Mouse (Mus musculus) embryonic facial prominence, embryonic 14.5 days (tissue): ENCODE results near the gene Wwp2. TPM values are rescaled to one million over a fixed set of nuclear protein-coding genes. Genes with fewer than 3 reads are reported as not detected.

Source experiments
- ATAC-seq: fragments of 200-750 bp; cut with Nextera tagmentation; 2 replicates; pipeline ENCODE4 v1.8.0; 2017; ENCODE audit warnings: low read depth, moderate number of reproducible peaks, moderate TSS enrichment
- DNase-seq: peaks from one replicate; pipeline ENCODE4 v3.0.0-alpha.2; 2015; ENCODE audit warnings: low spot score
- H3K27ac ChIP-seq: fragments of 300-500 bp; sonication (generic); replicated peaks from 2 replicates; pipeline ENCODE4 v1.5.1; 2014; ENCODE audit warnings: low read depth, mild to moderate bottlenecking, low read length, moderate library complexity
- H3K27me3 ChIP-seq: fragments of 300-500 bp; sonication (generic); replicated peaks from 2 replicates; pipeline ENCODE4 v1.6.1; 2014; ENCODE audit warnings: low read length; ENCODE audit not compliant: control insufficient read depth, insufficient read depth
- H3K36me3 ChIP-seq: fragments of 300-500 bp; sonication (generic); 2 replicates; pipeline ENCODE4 v1.6.1; 2014; ENCODE audit warnings: low read length, mixed read lengths; ENCODE audit not compliant: control insufficient read depth, insufficient read depth
- H3K4me1 ChIP-seq: fragments of 300-500 bp; sonication (generic); 2 replicates; pipeline ENCODE4 v1.6.1; 2014; ENCODE audit warnings: antibody characterized with exemption, low read length; ENCODE audit not compliant: control insufficient read depth, insufficient read depth
- H3K4me2 ChIP-seq: fragments of 300-500 bp; sonication (generic); 2 replicates; pipeline ENCODE4 v1.6.1; 2014; ENCODE audit warnings: low read depth, mild to moderate bottlenecking, low read length, moderate library complexity, mixed read lengths
- H3K4me3 ChIP-seq: fragments of 300-500 bp; sonication (generic); 2 replicates; pipeline ENCODE4 v1.5.1; 2014; ENCODE audit warnings: low read depth, mild to moderate bottlenecking, low read length
- H3K9ac ChIP-seq: fragments of 300-500 bp; sonication (generic); 2 replicates; pipeline ENCODE4 v1.6.1; 2014; ENCODE audit warnings: low read depth, mild to moderate bottlenecking, low read length, moderate library complexity, mixed read lengths
- H3K9me3 ChIP-seq: fragments of 300-500 bp; sonication (generic); 2 replicates; pipeline ENCODE4 v1.6.1; 2016; ENCODE audit warnings: low read length; ENCODE audit not compliant: control insufficient read depth
- WGBS: fragments of 180-500 bp; shearing (Covaris S2); extraction: QIAGEN DNeasy Blood & Tissue Kit; methylation state at CpG from one replicate; pipeline ENCODE4 v1.1.7; 2014; 5-methylcytosine and 5-hydroxymethylcytosine counted together
- polyA plus RNA-seq: library from polyadenylated mRNA; unstranded; fragments of >200 nt; fragmentation: Nextera tagmentation; extraction: Ambion mirVana; gene quantifications from 2 replicates; pipeline ENCODE4 v1.2.1, GENCODE M21; 2014

Wwp2 gene
- polyA plus RNA-seq, 1 experiment from 2014 or later, result 77.8 TPM

GRCm38 (mm10) chr8:107522555-107522833 lies 86.3 kb downstream of the Wwp2 start:
- H3K4me2 ChIP-seq, result no peak overlapping the region
- H3K36me3 ChIP-seq, result peaks cover 9% of the 10 kb centered on the region; the same call in 1 of the 2 replicates
- H3K27ac ChIP-seq, result peak overlapping the region; percentile 82
- H3K9me3 ChIP-seq, result no peaks in the 10 kb centered on the region
- ATAC-seq, result peak; percentile 45
- DNase-seq, result peak; percentile 71
- WGBS, result 53% methylated on average over 4 of the region's 4 CpGs
- H3K27me3 ChIP-seq, result no peaks in the 10 kb centered on the region
- no peak overlapping the region for H3K4me3 ChIP-seq
- no peak overlapping the region for H3K9ac ChIP-seq
- peaks cover 8% of the 10 kb centered on the region; the same call in 1 of the 2 replicates for H3K4me1 ChIP-seq

GRCm38 (mm10) chr8:107524535-107524934 lies 88.4 kb downstream of the Wwp2 start:
- ATAC-seq, result no peak
- Histone ChIP-seq H3K9ac (no peak overlapping the region), H3K27ac (no peak overlapping the region), H3K9me3 (no peaks in the 10 kb centered on the region), H3K4me3 (no peak overlapping the region), H3K27me3 (no peaks in the 10 kb centered on the region), H3K4me1 (peaks cover 5% of the 10 kb centered on the region; the same call in 1 of the 2 replicates), H3K4me2 (no peak overlapping the region), H3K36me3 (no peaks in the 10 kb centered on the region)
- WGBS, result 85% methylated on average over 4 of the region's 4 CpGs
- no peak for DNase-seq

- H3K4me2 ChIP-seq, result no peak overlapping the region
Measured at GRCm38 (mm10) chr8:107528786-107529185, 92.6 kb downstream of the Wwp2 start.

GRCm38 (mm10) chr8:107537472-107537871 lies 101.3 kb downstream of the Wwp2 start:
- Histone ChIP-seq H3K9ac (no peak overlapping the region), H3K4me1 (peaks cover 6% of the 10 kb centered on the region; the same call in 1 of the 2 replicates), H3K27ac (no peak overlapping the region), H3K36me3 (peaks cover 15% of the 10 kb centered on the region; the same call in 1 of the 2 replicates), H3K27me3 (no peaks in the 10 kb centered on the region), H3K9me3 (no peaks in the 10 kb centered on the region), H3K4me3 (no peak overlapping the region), H3K4me2 (no peak overlapping the region)
- 58% methylated on average over 4 of the region's 4 CpGs for WGBS
- ATAC-seq, result no peak
- no peak for DNase-seq

More at GRCm38 (mm10) chr8:107528786-107529185, 92.6 kb downstream of the Wwp2 start:
- Histone ChIP-seq H3K9me3 (no peaks in the 10 kb centered on the region), H3K4me3 (no peak overlapping the region), H3K27me3 (no peaks in the 10 kb centered on the region), H3K9ac (no peak overlapping the region), H3K4me1 (no peaks in the 10 kb centered on the region), H3K36me3 (0 out of 2 replicates have a peak, but pooled peaks cover 3% of the 10 kb centered on the region), H3K27ac (no peak overlapping the region)
- 60% methylated on average over 6 of the region's 6 CpGs for WGBS
- ATAC-seq, result no peak
- no peak for DNase-seq

- Histone ChIP-seq H3K9me3 (no peaks in the 10 kb centered on the region), H3K9ac (no peak overlapping the region), H3K36me3 (peaks cover 3% of the 10 kb centered on the region; the same call in 1 of the 2 replicates), H3K27me3 (no peaks in the 10 kb centered on the region), H3K27ac (peak overlapping the region; percentile 70), H3K4me3 (no peak overlapping the region), H3K4me2 (no peak overlapping the region), H3K4me1 (peaks cover 24% of the 10 kb centered on the region)
- 86% methylated on average over 12 of the region's 12 CpGs for WGBS
- ATAC-seq (no peak), DNase-seq (no peak)
Measured at GRCm38 (mm10) chr8:107540623-107541022, 104.5 kb downstream of the Wwp2 start.

- Histone ChIP-seq H3K27me3 (no peaks in the 10 kb centered on the region), H3K9ac (no peak overlapping the region), H3K27ac (peak overlapping the region; percentile 70), H3K4me2 (no peak overlapping the region), H3K36me3 (no peaks in the 10 kb centered on the region), H3K4me1 (peaks cover 24% of the 10 kb centered on the region), H3K9me3 (no peaks in the 10 kb centered on the region), H3K4me3 (no peak overlapping the region)
- ATAC-seq, result no peak
- WGBS, result 74% methylated on average over 4 of the region's 4 CpGs
- peak; percentile 75 for DNase-seq
Measured at GRCm38 (mm10) chr8:107541369-107541768, 105.2 kb downstream of the Wwp2 start.

GRCm38 (mm10) chr8:107542151-107542550 lies 106.0 kb downstream of the Wwp2 start:
- DNase-seq (no peak), ATAC-seq (no peak)
- no peak overlapping the region for H3K4me3 ChIP-seq
- H3K4me2 ChIP-seq, result no peak overlapping the region
- H3K9me3 ChIP-seq, result no peaks in the 10 kb centered on the region
- no peaks in the 10 kb centered on the region for H3K27me3 ChIP-seq
- H3K36me3 ChIP-seq, result peaks cover 7% of the 10 kb centered on the region; the same call in 1 of the 2 replicates
- H3K4me1 ChIP-seq, result peaks cover 30% of the 10 kb centered on the region
- H3K27ac ChIP-seq, result peak overlapping the region; percentile 70
- 78% methylated on average over 3 of the region's 3 CpGs for WGBS
- no peak overlapping the region for H3K9ac ChIP-seq

GRCm38 (mm10) chr8:107543714-107544113 lies 107.5 kb downstream of the Wwp2 start:
- H3K4me1 ChIP-seq, result peaks cover 30% of the 10 kb centered on the region
- no peak overlapping the region for H3K4me3 ChIP-seq
- no peak overlapping the region for H3K4me2 ChIP-seq
- H3K27ac ChIP-seq, result peak overlapping the region; percentile 94
- H3K9ac ChIP-seq, result no peak overlapping the region
- ATAC-seq (no peak), DNase-seq (no peak)
- H3K9me3 ChIP-seq, result no peaks in the 10 kb centered on the region
- WGBS, result 77% methylated on average over 10 of the region's 11 CpGs
- no peaks in the 10 kb centered on the region for H3K27me3 ChIP-seq
- peaks cover 13% of the 10 kb centered on the region; the same call in 1 of the 2 replicates for H3K36me3 ChIP-seq

- peak overlapping the region; percentile 94 for H3K27ac ChIP-seq
- DNase-seq, result peak; percentile 48
- peaks cover 18% of the 10 kb centered on the region for H3K36me3 ChIP-seq
- no peak overlapping the region for H3K4me3 ChIP-seq
- H3K27me3 ChIP-seq, result no peaks in the 10 kb centered on the region
- peak; percentile 60; the same call in 1 of the 2 replicates for ATAC-seq
- 46% methylated on average over 8 of the region's 8 CpGs for WGBS
- H3K4me2 ChIP-seq, result peak overlapping the region; percentile 46; the same call in 1 of the 2 replicates
- peaks cover 30% of the 10 kb centered on the region for H3K4me1 ChIP-seq
- no peaks in the 10 kb centered on the region for H3K9me3 ChIP-seq
- peak overlapping the region; percentile 65; the same call in 1 of the 2 replicates for H3K9ac ChIP-seq
Measured at GRCm38 (mm10) chr8:107544211-107544610, 108.0 kb downstream of the Wwp2 start.
